Mouse (Mus musculus) olfactory bulb, adult 2 months (tissue): ENCODE measurements around the gene Slc35g1.

ENCODE experiments used
- CTCF ChIP-seq: fragments of 200-500 bp; IDR thresholded peaks from 2 replicates; pipeline ENCODE4 v1.5.1; 2012; ENCODE audit warnings: low read depth, mild to moderate bottlenecking, low read length, moderate library complexity; ENCODE audit not compliant: insufficient read depth
- POLR2A ChIP-seq: fragments of 200-500 bp; IDR thresholded peaks from 2 replicates; pipeline ENCODE4 v1.6.1; 2012; ENCODE audit warnings: mild to moderate bottlenecking, low read depth, low read length, moderate library complexity; ENCODE audit not compliant: insufficient read depth

- TF ChIP-seq CTCF (no peak), POLR2A (no peak)
These were observed 14.7 kb downstream of the Slc35g1 start for GRCm38 (mm10) chr19:38410357-38411056.
